Mouse (Mus musculus): ENCODE data around the gene Tmem131. TPM values are rescaled to one million over a fixed set of nuclear protein-coding genes. Genes with fewer than 3 reads are reported as not detected.
"Not testable (repeated sequence)": the region's sequence is repeated elsewhere in the genome, so short reads cannot be mapped to it uniquely, and the experiment has no call there.

Gene Tmem131
- total RNA-seq, 2 experiments from 2014 or later: 13.5 to 52.7 TPM

GRCm38 (mm10) chr1:36894136-36894535, 49.3 kb downstream of the Tmem131 start:
- ATAC-seq (replicated peaks; ENCODE audit: poor library complexity): no peak

DNA sequence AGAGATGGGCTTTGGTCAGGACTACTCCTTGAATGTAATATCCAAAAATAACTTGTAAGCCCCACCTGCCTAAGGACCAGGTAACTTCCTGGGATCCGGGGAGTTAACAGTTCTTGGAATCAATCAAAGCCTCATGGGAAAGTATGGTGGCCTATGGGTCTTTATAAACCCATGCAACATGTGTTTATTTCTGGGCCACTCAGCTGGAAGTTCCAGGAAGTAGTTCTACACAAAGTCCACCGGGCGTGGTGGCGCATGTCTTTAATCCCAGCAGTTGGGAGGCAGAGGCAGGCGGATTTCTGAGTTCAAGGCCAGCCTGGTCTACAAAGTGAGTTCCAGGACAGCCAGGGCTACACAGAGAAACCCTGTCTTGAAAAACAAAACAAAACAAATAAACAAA, 49.7 kb downstream of the Tmem131 start:
- not testable (repeated sequence) for ATAC-seq (replicated peaks; ENCODE audit: poor library complexity)

DNA sequence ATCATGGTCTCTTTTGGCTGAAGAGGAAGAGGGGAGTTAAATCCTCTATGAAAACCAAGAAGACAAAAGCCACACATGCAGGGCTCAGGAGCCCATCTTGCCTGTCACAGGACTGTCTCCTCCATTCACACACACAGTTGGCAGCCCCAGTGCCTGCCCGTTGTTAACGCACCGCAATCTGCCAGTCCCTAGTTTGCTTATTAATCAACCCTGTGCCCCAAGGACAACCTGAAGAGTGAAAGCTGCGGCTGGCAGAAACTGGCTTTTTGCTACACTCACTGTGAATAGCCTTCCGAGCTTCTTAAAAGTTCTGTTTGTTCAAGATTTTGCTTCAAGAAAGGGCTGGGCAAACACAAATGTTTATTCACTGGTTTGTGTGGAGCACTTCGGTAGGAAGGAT, 50.3 kb downstream of the Tmem131 start:
- no peak for ATAC-seq (replicated peaks; ENCODE audit: poor library complexity)

DNA sequence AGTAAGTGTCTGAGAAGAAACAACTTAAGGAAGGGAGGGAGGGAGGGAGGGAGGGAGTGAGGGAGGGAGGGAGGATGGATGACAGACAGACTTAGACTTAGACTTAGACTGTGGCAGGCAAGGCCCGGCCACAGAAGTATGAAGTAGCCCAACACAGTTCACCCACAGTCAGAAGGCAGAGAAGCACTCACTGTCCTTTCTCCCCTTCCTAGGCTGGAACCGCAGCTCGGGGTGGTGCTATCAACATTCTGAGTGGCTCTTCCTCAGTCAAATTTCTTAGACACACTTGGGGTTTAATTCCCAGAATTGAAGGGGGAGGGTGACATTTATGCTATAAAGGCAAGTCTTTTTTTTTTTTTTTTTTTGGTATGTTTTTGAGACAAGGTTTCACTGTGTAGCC, 51.0 kb downstream of the Tmem131 start:
- no peak for ATAC-seq (replicated peaks; ENCODE audit: poor library complexity)

DNA sequence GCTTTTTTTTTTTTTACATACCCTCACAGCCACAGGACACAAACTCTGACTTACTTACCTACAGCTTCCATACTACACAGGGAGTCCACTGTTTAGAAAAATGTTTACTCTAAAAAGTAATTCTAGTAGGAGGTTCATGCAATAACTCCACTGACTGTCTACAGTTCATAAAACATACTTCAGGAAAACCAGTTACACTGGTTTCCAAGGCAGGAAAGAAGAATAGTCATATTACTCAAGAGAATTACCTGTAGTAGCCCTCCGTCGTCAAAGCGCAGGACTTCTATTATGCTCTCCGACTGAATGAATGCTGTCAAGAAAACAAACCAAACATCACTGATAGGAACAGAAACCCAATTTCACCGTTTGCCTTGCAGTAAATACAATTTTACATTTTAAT, 54.5 kb downstream of the Tmem131 start:
- no peak for ATAC-seq (replicated peaks; ENCODE audit: poor library complexity)

GRCm38 (mm10) chr1:36887172-36887571, 56.3 kb downstream of the Tmem131 start:
- no peak for ATAC-seq (replicated peaks; ENCODE audit: poor library complexity)

GRCm38 (mm10) chr1:36886489-36886888, 57.0 kb downstream of the Tmem131 start:
- ATAC-seq (replicated peaks; ENCODE audit: poor library complexity): no peak

GRCm38 (mm10) chr1:36884536-36884935, 58.9 kb downstream of the Tmem131 start:
- 0 out of 2 replicates have a peak, but pooled peaks have one; percentile 17 for ATAC-seq (replicated peaks; ENCODE audit: poor library complexity)

DNA sequence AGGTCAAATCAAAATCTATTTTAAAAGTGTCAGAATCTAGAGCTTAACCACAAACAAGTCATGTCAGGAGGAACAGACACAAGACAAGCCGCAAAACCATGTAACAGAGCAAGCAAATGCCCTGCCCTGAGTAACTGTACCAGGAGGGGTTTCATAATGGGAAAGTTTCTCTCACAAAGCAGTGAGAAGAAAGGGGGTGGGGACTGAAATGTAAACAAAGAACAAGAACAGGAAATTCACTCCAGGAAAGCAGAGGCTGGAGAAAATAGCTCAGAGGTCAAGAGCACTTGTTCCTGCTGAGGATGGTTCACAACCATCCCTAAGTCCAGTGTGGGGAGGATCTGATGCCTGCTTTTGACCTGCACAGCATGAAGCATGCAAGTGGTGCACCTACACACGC, 59.7 kb downstream of the Tmem131 start:
- ATAC-seq (replicated peaks; ENCODE audit: poor library complexity): peak; percentile 48; the same call in 1 of the 2 replicates

DNA sequence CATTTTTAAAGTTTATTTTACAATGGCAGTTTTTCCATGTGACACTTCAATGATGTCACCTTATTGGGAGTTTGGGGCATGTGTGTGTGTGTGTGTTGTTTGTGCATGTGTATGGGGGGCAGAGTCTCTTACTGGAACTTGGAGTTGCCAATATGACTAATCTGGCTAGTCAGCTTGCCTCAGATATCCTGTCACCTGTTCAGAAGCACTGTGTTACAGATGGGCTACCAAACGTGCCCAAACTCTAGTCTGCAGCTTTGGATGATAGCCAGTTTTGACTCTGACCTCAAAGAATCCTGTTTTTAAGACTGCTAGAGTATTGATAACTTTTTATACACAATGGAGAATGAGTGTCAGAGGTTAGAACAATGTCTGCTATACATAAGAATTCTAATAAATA, 64.3 kb downstream of the Tmem131 start:
- ATAC-seq (replicated peaks; ENCODE audit: poor library complexity): peak; percentile 46

GRCm38 (mm10) chr1:36877126-36877525, 66.3 kb downstream of the Tmem131 start:
- ATAC-seq (replicated peaks; ENCODE audit: poor library complexity): peak; percentile 47

DNA sequence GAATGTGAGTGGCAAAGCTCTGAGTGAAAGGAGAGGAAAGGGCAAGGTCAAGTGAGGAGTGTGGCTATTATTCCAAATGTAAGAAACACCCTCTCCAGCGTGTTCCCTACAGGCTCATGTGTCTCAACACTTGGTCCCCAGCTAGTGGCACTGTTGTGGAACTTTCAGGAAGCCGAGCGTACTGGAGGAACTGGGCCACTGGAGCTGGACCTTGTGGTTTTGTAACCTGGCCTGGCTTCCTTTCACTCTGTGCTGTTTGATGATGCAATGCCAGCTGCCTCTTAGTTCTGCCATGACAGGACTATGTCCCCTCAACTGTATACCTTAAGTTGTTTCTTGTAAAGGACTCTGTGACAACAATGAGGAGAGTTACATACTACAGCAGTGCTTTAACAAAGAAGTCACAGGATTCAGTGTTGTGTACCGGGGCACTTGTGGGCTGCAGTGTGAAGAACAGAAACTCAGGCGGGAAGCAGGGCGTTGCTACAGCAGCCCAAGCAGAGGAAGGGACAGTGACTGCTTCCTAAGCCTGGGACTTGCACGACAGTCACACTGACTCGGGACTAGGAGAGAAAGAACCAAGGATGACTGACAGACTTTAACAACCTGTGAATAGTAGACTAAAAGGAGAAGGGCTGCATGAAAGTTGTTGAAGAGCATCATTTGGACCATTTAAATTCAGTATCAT, 68.4 kb downstream of the Tmem131 start:
- peak; percentile 76 for ATAC-seq (replicated peaks; ENCODE audit: poor library complexity)

DNA sequence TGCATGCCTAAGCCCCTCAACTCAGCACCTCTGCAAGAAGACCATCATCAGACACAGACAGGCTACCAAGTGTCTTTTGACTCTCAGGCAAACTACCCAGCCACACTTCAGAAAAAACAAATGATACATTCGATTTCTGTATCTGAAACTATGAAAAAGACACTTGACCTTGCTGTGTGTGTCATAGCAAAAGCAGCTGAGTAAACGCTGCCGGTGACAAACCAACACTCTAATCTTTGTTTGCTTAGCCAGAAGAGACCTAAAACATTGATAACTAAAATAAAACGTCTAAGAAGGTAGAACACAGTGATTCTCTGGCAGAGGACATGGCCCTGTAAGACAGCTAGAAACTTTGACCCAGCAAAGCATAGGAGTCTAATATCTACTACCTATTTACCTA, 72.2 kb downstream of the Tmem131 start:
- no peak for ATAC-seq (replicated peaks; ENCODE audit: poor library complexity)

GRCm38 (mm10) chr1:36870518-36870917, 72.9 kb downstream of the Tmem131 start:
- ATAC-seq (replicated peaks; ENCODE audit: poor library complexity): peak; percentile 48

GRCm38 (mm10) chr1:36864757-36865156, 78.7 kb downstream of the Tmem131 start:
- no peak for ATAC-seq (replicated peaks; ENCODE audit: poor library complexity)

DNA sequence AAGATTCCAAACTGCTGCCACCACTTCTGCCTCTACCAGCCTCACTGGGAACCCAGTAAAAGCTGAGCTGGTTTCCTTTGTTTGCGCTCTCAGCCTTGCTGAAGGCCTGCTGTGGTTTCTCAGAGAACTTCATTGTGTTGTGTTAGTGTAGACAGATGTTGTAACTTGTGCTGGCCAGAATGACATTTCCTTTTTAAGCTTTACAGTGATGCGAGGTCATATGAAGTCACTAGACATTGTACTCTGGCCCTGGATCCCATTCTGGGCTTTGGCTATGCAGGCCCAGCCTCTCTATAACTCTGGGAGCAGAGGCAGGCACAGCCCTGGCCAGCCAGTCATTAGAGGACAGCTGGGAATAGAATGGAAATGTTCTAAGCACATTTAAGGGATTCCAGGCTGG, 81.7 kb downstream of the Tmem131 start:
- ATAC-seq (replicated peaks; ENCODE audit: poor library complexity): peak; percentile 50

DNA sequence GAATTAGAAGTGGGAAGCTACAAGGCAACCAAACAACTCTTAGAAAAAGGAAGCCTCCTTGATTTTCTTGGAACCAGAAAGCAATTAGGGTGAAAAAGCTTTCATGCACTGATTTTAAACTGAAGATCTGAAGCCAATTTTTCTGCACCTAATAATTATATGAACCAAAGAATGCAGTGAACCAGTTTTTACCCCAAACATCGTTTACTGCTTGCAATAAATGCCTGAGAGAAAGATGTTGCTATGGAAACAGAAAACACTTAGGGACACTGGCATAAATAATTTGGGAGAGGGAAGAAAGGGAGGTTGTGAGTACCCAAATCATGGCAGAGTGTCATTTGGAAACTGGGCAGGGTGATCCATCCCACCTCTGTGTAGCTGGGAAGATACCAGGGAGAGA, 82.6 kb downstream of the Tmem131 start:
- no peak for ATAC-seq (replicated peaks; ENCODE audit: poor library complexity)

DNA sequence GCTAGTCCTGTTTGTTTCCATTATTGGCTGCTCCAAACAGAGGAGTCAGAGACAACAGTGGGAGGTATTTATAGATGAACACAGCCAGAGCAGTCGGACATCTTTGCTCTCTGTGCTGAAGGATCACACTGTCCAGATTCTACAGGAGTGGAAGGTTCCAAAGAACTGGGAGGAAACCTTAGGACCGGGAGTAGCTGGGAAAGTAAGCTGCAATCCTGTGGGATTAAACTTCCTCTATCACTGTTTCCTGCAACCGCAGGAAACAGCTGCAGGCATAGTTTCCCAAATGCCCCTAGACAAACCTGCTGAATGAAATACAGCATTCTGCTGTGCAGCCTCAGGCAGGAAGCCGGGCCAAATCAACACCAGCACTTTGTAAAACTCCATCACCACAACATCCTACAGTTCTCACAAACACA, 83.0 kb downstream of the Tmem131 start:
- ATAC-seq (replicated peaks; ENCODE audit: poor library complexity): no peak

DNA sequence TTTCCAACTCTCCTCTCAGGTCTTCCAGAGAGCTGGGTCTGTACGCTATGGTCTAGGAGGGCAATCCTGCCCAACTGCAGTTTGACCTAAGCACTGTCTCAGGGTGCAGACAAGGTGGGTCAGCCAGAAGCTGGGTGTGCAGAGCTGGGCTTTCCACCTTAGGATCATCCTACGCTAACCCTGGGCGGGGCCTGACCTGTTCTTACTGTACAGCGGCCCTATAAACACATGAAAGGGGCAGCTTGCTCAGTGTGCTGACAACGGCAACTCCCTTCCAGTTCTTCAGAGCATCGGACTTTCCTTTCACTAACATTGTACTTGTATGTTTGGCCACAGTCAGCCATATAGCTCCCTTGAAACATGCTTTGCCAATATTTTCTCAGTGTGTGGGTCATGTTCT, 86.4 kb downstream of the Tmem131 start:
- no peak for ATAC-seq (replicated peaks; ENCODE audit: poor library complexity)

DNA sequence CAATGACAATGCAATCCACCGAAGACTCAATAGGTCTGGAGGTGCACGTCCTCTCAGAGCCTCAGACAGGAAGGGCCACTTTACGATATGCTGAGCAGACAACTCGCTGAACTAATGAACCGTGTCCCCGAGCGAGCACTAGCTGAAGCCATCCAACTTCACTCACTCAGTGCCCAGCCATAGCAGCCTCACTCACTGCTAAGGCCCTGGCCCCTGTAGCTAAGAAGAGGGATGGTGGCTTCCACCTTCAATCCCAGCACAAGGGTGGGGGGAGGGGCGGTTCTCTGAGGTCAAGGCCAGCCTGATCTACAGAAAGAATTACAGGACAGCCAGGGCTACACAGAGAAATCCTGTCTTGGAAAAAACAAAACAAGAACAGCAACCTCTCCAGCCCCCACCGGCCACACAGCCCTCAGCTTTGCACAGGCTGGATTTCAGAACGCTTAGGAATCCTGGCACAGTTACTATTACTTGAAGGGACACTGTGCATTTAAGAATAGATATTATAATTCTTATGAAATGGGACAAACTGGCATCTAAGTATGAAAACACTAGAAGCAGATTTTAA, 89.2 kb downstream of the Tmem131 start:
- ATAC-seq (replicated peaks; ENCODE audit: poor library complexity): no peak

DNA sequence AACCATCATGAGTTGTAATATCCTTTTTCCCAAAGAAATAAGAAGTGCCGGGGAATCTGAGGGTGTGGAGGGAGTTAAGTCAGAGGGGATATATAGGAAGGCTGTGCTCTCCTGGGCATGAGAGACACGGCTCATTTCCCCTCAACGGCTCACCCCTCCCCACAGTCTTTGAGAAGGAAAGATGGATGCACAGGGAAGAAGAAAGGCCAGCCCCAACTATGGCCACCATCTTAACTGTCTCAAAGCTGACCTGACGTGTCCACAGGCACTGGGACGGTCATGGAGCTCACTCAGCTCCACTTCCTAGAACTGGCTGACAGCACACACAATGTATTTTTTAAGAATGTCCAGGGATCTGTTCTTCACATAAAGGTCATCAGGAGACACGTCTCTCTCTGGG, 91.4 kb downstream of the Tmem131 start:
- no peak for ATAC-seq (replicated peaks; ENCODE audit: poor library complexity)

- no peak for ATAC-seq (replicated peaks; ENCODE audit: poor library complexity)
These were observed 92.1 kb downstream of the Tmem131 start for GRCm38 (mm10) chr1:36851392-36851791.

DNA sequence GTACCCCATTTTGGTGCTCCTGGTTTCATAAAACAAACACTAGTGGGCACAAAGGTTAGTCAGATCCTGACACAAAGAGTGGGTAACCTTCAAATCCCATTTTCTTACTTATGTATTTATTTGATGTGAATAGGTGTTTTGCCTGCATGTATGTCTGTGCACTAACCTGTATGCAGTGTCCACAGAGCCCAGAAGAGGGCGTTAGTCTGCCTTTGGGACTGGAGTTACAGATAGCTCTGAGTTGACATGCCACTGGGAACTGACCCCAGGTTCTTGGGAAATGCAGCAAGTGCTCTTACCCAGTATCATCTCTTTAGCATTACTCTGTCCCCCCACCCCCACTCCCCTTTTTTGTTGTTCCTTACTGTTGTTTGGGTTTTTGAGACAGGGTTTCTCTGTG, 95.4 kb downstream of the Tmem131 start:
- no peak for ATAC-seq (replicated peaks; ENCODE audit: poor library complexity)
